Mouse (Mus musculus) spleen, adult 18-20 months (tissue): Measurements from ENCODE around the gene Tenm4.
A peak's percentile ranks its signal among the peaks of the same experiment; 100 is the strongest.

Source experiments
- DNase-seq, 2 experiments: peaks; one replicate each; pipeline ENCODE4 v3.0.0; 2022; ENCODE audit warnings: mixed read lengths in 2 of 2

Tenm4 gene

DNA sequence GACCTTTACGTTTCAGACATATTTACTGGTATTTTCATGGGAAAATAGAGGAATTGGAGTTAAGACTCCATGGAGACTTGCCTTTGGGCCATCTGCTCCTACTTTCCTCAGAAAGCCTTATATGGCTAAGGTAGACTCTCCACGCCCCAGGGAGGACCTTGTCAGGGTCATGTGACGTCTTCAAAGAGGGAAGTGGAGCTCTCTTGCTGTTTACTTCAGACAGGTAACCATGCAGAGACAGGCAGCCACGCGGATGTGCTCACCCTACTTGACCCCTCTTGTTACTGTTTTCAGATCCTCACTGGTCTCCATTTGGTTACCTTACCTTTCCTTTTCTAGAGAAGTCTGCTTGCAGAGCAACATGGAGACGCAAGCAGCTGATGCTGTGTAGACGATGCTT, 535.5 kb downstream of the Tenm4 start:
- DNase-seq, result peak in 1 of 2 experiments; percentile 16

DNA sequence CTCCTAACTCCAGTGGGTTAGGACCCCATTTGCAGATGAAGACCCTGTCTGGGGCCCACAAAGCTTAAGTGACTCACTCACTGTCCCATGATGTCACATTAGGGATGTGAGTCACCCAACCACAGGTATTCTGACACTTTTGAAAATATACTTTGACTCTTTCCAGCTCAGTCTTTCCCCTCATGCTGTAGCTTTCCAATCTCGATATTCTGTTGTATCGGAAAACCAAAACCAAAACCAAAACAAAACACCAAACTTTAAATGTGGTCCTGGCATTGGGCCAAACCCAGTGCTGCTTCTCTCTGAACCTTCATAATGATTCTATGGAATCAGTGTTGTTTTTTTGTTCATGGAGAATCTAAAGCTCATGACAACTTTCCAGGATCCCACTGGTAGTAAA, 536.1 kb downstream of the Tenm4 start:
- no peak for DNase-seq

GRCm38 (mm10) chr7:96708071-96708470, 537.0 kb downstream of the Tenm4 start:
- DNase-seq, result no peak

GRCm38 (mm10) chr7:96708561-96708960, 537.5 kb downstream of the Tenm4 start:
- no peak for DNase-seq

DNA sequence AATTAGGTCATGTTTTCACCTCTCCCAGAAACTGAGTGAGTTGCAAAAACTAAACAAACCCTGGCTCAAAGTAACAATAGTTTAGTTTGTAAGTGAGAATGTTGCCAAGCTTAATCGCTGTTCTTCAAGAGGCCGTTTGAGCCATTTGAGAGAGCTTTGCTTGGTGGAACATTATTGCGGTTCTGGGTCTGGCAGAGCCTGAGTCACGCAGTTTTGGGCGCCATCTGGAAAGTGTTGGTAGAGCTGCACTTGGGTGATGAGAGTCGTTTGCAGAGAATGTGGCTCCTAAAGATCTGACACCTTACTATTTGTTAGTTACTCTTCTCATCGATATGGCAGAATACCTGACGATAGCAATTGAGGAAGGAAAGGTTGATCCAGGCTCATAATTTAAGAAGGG, 537.9 kb downstream of the Tenm4 start:
- DNase-seq, result no peak

DNA sequence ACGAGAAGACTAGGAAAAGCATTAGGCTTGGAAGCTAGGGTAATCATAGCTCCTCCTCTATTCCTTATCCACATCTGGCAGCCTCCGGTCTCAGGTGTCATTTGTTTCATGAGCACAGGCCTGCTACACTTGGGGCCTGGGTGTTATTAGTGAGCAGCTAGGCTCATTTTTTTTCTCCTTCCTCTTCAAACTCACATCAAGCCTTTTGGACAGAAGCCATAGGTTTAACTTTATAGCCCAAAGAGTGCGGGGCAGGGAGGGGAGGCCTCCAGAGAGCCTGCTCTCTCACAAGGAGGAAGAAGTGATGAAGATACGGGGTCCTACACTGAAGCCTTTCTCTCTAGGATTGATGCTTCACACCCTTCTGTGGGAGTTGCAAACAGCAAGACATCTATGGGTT, 538.8 kb downstream of the Tenm4 start:
- DNase-seq, result no peak

GRCm38 (mm10) chr7:96710658-96711071, 539.6 kb downstream of the Tenm4 start:
- DNase-seq, result no peak

DNA sequence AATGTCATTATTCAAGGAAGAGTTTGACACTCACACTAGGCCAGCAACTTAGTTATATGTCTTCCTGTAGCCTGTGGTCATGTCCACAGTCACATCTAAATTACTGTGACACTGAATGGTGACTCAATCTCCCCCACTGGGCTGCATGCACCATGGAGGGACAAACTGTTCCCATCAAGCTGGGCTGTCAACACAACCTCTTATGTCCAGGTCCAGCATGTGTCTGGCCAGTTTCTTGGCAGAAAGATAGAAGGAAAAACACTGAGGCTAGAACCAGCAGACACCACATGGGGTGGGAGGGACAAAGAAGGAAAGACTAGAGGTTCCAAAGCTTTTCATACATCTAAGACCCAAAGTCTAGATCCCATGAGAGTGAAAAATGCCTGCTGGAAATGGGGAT, 541.8 kb downstream of the Tenm4 start:
- DNase-seq, result no peak

GRCm38 (mm10) chr7:96716911-96717310, 545.9 kb downstream of the Tenm4 start:
- DNase-seq, result no peak

GRCm38 (mm10) chr7:96718201-96719155, 547.4 kb downstream of the Tenm4 start:
- DNase-seq, result no peak

- DNase-seq, result no peak
Measured at GRCm38 (mm10) chr7:96719926-96720325, 548.9 kb downstream of the Tenm4 start.

- no peak for DNase-seq
Measured at GRCm38 (mm10) chr7:96720465-96720864, 549.4 kb downstream of the Tenm4 start.

- no peak for DNase-seq
Measured at GRCm38 (mm10) chr7:96722796-96723195, 551.8 kb downstream of the Tenm4 start.

DNA sequence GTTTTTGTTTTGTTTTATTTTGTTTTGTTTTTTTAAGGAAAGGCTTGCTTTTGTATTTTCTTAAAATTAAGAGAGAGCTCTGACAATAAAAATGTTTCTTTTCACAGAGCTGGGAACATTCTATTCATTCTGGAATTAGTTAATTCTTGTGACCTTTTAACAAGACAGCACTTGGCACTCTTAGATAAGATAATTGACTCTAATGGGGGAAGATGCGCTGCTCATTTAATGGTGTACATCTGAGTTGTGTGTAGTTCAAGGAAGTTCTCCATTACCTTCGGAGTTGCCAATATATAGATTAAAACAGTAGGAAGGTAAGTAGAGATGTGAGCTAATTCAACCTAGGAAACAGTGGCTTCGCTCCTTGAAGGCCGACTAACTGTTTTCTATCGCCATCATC, 554.6 kb downstream of the Tenm4 start:
- DNase-seq, result no peak

GRCm38 (mm10) chr7:96730360-96730759, 559.3 kb downstream of the Tenm4 start:
- DNase-seq, result peak; percentile 18 to 26

DNA sequence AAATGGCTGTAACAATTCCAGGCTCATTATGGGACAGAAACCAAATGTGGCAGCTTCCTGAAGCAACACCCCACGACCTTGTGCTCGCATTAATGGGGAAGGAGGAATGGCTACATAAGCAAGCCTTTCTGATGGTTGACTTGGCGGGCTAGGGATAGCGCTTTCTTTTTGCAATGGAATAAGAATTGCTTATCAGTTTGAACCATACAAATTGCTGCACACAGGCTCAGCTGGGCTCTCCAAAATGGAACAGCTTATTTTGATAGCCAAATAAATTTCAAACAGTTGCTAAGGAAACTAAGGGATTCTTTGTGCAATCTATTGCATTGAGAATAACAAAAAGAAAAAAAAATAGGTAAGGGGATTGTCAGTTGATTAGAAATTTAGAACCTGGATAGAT, 560.9 kb downstream of the Tenm4 start:
- DNase-seq, result no peak

GRCm38 (mm10) chr7:96734315-96735058, 563.4 kb downstream of the Tenm4 start:
- peak; percentile 27 to 32 for DNase-seq

DNA sequence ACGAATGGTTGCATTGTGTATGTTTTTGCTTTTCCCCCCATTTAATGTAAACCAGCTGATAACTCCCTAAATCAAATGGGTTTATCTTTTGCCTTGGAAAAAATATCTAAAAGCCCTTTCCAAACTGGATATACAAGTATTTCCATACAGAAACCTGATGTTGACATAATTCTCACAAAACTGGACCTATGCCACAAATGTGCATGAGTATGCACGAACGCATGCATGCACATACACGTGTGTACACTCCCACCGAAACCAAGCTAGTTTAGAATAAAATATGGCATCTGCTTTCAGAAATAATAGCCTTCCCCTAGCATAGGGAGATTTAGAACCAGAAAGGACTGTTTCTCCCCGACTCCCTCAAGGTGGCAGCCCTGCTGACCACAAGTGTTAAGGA, 569.6 kb downstream of the Tenm4 start:
- no peak for DNase-seq

- DNase-seq, result no peak
Measured at GRCm38 (mm10) chr7:96742221-96742620, 571.2 kb downstream of the Tenm4 start.

DNA sequence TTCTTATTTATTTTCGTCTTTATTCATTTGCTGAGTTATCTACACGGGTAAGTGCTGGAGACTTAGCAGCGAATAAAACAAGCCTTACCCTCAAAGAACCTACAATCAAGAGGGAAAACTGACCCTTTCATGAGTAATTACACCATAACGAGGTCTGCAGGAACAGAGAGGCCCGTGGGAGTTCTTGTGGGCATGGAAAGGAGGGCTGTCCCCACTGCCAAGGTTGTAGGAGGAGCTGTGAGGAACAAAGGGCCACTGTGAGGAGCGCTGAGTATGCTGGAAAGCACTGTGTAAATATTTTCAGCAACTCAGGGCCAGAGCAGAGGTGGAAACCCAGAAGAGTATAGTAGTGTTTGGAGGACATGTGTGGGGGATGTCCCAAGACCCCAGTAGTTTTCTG, 574.9 kb downstream of the Tenm4 start:
- no peak for DNase-seq

- DNase-seq, result no peak
Measured at GRCm38 (mm10) chr7:96746706-96747105, 575.7 kb downstream of the Tenm4 start.

DNA sequence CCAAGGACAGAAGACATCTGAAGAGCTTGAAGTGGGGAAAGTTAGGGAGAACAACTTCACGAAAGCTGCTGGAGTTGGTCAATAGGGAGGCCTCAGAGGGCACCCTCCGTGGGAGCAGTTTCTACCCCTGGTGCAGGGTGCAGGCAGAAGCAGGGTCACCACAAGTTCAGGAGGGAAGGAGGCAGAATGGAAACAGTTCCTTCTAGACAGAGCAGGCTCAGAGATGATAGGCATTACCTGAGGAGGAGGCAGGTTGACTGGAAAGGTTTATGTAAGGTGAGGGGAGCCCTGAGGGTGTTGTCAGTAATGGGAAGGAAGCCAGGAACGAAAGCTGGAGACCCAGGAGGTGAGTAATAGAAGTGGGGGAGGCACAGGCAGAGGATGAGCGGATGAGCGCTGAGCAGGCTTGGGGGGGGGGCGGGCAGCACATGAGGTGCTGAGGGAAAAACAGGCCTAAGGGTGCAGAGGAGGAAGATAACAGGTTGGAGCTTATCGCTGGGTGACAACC, 577.5 kb downstream of the Tenm4 start:
- no peak for DNase-seq

GRCm38 (mm10) chr7:96749753-96750152, 578.7 kb downstream of the Tenm4 start:
- no peak for DNase-seq

GRCm38 (mm10) chr7:96751236-96751635, 580.2 kb downstream of the Tenm4 start:
- DNase-seq, result no peak
